Mouse (Mus musculus) stomach, embryonic 14.5 days (tissue): ENCODE data around the gene Olfr822. TPM values are rescaled to one million over a fixed set of nuclear protein-coding genes. Genes with fewer than 3 reads are reported as not detected.
"Not testable (repeated sequence)": the region's sequence is repeated elsewhere in the genome, so short reads cannot be mapped to it uniquely, and the experiment has no call there.

Source experiments
- ATAC-seq: fragments of 200-750 bp; cut with Nextera tagmentation; 2 replicates; pipeline ENCODE4 v1.8.0; 2017; ENCODE audit warnings: low read depth, moderate TSS enrichment; ENCODE audit not compliant: insufficient number of reproducible peaks, insufficient read depth, low FRiP score
- H3K27ac ChIP-seq: fragments of 300-500 bp; sonication (generic); 2 replicates; pipeline ENCODE4 v1.5.1; 2014; ENCODE audit warnings: mild to moderate bottlenecking, low read length, moderate library complexity, mixed read lengths
- H3K27me3 ChIP-seq: fragments of 300-500 bp; sonication (generic); 2 replicates; pipeline ENCODE4 v1.6.1; 2014; ENCODE audit warnings: low read length, control low read depth, mixed read lengths; ENCODE audit not compliant: control insufficient read depth, insufficient read depth
- H3K36me3 ChIP-seq: fragments of 300-500 bp; sonication (generic); 2 replicates; pipeline ENCODE4 v1.6.1; 2014; ENCODE audit warnings: mild to moderate bottlenecking, control low read depth, low read length, moderate library complexity, mixed read lengths; ENCODE audit not compliant: control insufficient read depth, insufficient read depth
- H3K4me1 ChIP-seq: fragments of 300-500 bp; sonication (generic); 2 replicates; pipeline ENCODE4 v1.6.1; 2014; ENCODE audit warnings: low read length, control low read depth, mixed read lengths; ENCODE audit not compliant: control insufficient read depth, insufficient read depth
- H3K4me2 ChIP-seq: fragments of 300-500 bp; sonication (generic); replicated peaks from 2 replicates; pipeline ENCODE4 v1.6.1; 2014; ENCODE audit warnings: low read depth, low read length, control low read depth
- H3K4me3 ChIP-seq: fragments of 300-500 bp; sonication (generic); 2 replicates; pipeline ENCODE4 v1.5.1; 2014; ENCODE audit warnings: low read depth, low read length, control low read depth
- H3K9ac ChIP-seq: fragments of 300-500 bp; sonication (generic); replicated peaks from 2 replicates; pipeline ENCODE4 v1.6.1; 2014; ENCODE audit warnings: low read depth, mild to moderate bottlenecking, control low read depth, low read length, moderate library complexity, mixed read lengths
- H3K9me3 ChIP-seq: fragments of 300-500 bp; sonication (generic); 2 replicates; pipeline ENCODE4 v1.6.1; 2016; ENCODE audit warnings: low read depth, low read length, control low read depth; ENCODE audit not compliant: control insufficient read depth
- WGBS: fragments of 180-500 bp; shearing (Covaris S2); extraction: QIAGEN DNeasy Blood & Tissue Kit; methylation state at CpG from one replicate; pipeline ENCODE4 v1.1.7; 2014; 5-methylcytosine and 5-hydroxymethylcytosine counted together
- polyA plus RNA-seq: library from polyadenylated mRNA; unstranded; fragments of >200 nt; fragmentation: Nextera tagmentation; extraction: Ambion mirVana; gene quantifications from 2 replicates; pipeline ENCODE4 v1.2.1, GENCODE M21; 2014

Gene Olfr822
- polyA plus RNA-seq: not detected in 2 replicates

- H3K4me2 ChIP-seq: no peak within 1 kb of the TSS
- no peaks in the 10 kb centered on the region for H3K9me3 ChIP-seq
- H3K4me3 ChIP-seq: no peak within 1 kb of the TSS
- no peak for ATAC-seq
- no peak within 1 kb of the TSS for H3K9ac ChIP-seq
- no peaks in the 10 kb centered on the region for H3K4me1 ChIP-seq
- no peaks in the 10 kb centered on the region for H3K36me3 ChIP-seq
- no peak within 1 kb of the TSS for H3K27ac ChIP-seq
- H3K27me3 ChIP-seq: no peaks in the 10 kb centered on the region
Measured at GRCm38 (mm10) chr10:130070910-130071309, at the start of gene Olfr822. Olfr822 (plus strand) TSS chr10:130071210.

GRCm38 (mm10) chr10:130030048-130030447 lies 41.0 kb upstream of the Olfr822 start, which contains the start of gene Olfr821:
Olfr821 (plus strand) TSS chr10:130030348.
- H3K27ac ChIP-seq: no peak within 1 kb of the TSS
- no peak within 1 kb of the TSS for H3K9ac ChIP-seq
- H3K36me3 ChIP-seq: no peaks in the 10 kb centered on the region
- H3K27me3 ChIP-seq: no peaks in the 10 kb centered on the region
- ATAC-seq: no peak
- no peak within 1 kb of the TSS for H3K4me3 ChIP-seq
- no peak within 1 kb of the TSS for H3K4me2 ChIP-seq
- H3K4me1 ChIP-seq: no peaks in the 10 kb centered on the region
- H3K9me3 ChIP-seq: no peaks in the 10 kb centered on the region

- Histone ChIP-seq H3K4me2 (no peak overlapping the region), H3K27ac (no peak overlapping the region), H3K27me3 (no peaks in the 10 kb centered on the region), H3K9ac (no peak overlapping the region), H3K4me1 (no peaks in the 10 kb centered on the region), H3K36me3 (no peaks in the 10 kb centered on the region), H3K4me3 (no peak overlapping the region), H3K9me3 (no peaks in the 10 kb centered on the region)
- WGBS: 65% methylated on average over 6 of the region's 6 CpGs
- no peak for ATAC-seq
Measured at GRCm38 (mm10) chr10:130037096-130037495, 33.9 kb upstream of the Olfr822 start.

- Histone ChIP-seq H3K27ac (no peak overlapping the region), H3K4me3 (no peak overlapping the region), H3K4me2 (no peak overlapping the region), H3K9me3 (no peaks in the 10 kb centered on the region), H3K36me3 (no peaks in the 10 kb centered on the region), H3K27me3 (no peaks in the 10 kb centered on the region), H3K9ac (no peak overlapping the region), H3K4me1 (no peaks in the 10 kb centered on the region)
- peak; percentile 79; the same call in 1 of the 2 replicates for ATAC-seq
- 16% methylated on average over 5 of the region's 5 CpGs for WGBS
Measured at GRCm38 (mm10) chr10:130092838-130093440, 21.9 kb downstream of the Olfr822 start.

GRCm38 (mm10) chr10:130096104-130096503 lies 25.1 kb downstream of the Olfr822 start:
- no peaks in the 10 kb centered on the region for H3K9me3 ChIP-seq
- H3K4me2 ChIP-seq: no peak overlapping the region
- no peak overlapping the region for H3K4me3 ChIP-seq
- no peaks in the 10 kb centered on the region for H3K27me3 ChIP-seq
- no peaks in the 10 kb centered on the region for H3K4me1 ChIP-seq
- no peak overlapping the region for H3K9ac ChIP-seq
- H3K27ac ChIP-seq: no peak overlapping the region
- no peaks in the 10 kb centered on the region for H3K36me3 ChIP-seq
- ATAC-seq: no peak

GRCm38 (mm10) chr10:130115283-130115682 lies 44.3 kb downstream of the Olfr822 start, which contains the start of gene Olfr823:
Olfr823 (minus strand) TSS chr10:130115383.
- not testable (repeated sequence) for H3K9ac ChIP-seq, ATAC-seq, H3K4me1 ChIP-seq, H3K4me3 ChIP-seq, H3K4me2 ChIP-seq, H3K27ac ChIP-seq, H3K9me3 ChIP-seq, H3K27me3 ChIP-seq, H3K36me3 ChIP-seq
- WGBS: 70% methylated on average over 1 of the region's 1 CpGs

- 74% methylated on average over 3 of the region's 3 CpGs for WGBS
- not testable (repeated sequence) for H3K4me1 ChIP-seq, H3K4me2 ChIP-seq, H3K27me3 ChIP-seq, ATAC-seq, H3K9ac ChIP-seq, H3K9me3 ChIP-seq, H3K36me3 ChIP-seq, H3K27ac ChIP-seq, H3K4me3 ChIP-seq
Measured at GRCm38 (mm10) chr10:130116045-130116444, 45.0 kb downstream of the Olfr822 start.
